Mouse (Mus musculus): ENCODE results near the gene Atp8b5. TPM values are rescaled to one million over a fixed set of nuclear protein-coding genes. Genes with fewer than 3 reads are reported as not detected.

Gene Atp8b5
- polyA plus RNA-seq, 1 experiment: 0.25 TPM

GRCm38 (mm10) chr4:43342443-43342842 is 75.5 kb downstream of the Atp8b5 start:
- DNase-seq: no peak
- TF ChIP-seq CTCF (IDR thresholded peaks at IDR 0.05; ENCODE audit: insufficient read depth, low read length) (no peak), POLR2A (IDR thresholded peaks at IDR 0.05; ENCODE audit: borderline replicate concordance, extremely low read depth, low read depth, low read length) (no peak)
- no peaks in the 10 kb centered on the region for H3K4me1 ChIP-seq (ENCODE audit: control insufficient read depth, insufficient read depth, low read length)
- WGBS: 89% methylated on average over 10 of the region's 10 CpGs
- no peak overlapping the region for H3K4me3 ChIP-seq (replicated peaks; ENCODE audit: extremely low read depth, low read depth, low read length)

DNA sequence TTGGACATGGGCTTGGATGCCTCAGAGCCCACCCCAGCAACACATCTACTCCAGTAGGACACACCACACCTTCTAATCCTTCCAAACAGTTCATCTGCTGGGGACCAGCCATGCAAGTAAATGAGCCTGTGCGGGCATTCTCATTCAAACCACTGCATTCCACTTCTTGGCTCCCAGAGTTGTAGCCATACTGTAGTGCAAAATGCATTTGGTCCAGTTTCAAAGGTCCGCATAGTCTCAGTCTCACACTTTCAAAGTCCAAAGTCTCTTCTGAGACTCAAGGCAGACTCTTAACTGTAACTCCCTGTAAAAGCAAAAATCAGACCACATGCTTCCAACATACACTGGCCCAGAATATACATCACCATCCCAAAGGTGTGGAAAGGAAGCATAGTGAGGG is 78.0 kb downstream of the Atp8b5 start:
- Histone ChIP-seq H3K4me1 (ENCODE audit: control insufficient read depth, insufficient read depth, low read length) (no peaks in the 10 kb centered on the region), H3K4me3 (replicated peaks; ENCODE audit: extremely low read depth, low read depth, low read length) (no peak overlapping the region)
- no peak for DNase-seq
- WGBS: 93% methylated on average over 2 of the region's 2 CpGs
- TF ChIP-seq POLR2A (IDR thresholded peaks at IDR 0.05; ENCODE audit: borderline replicate concordance, extremely low read depth, low read depth, low read length): no peak
- TF ChIP-seq CTCF (IDR thresholded peaks at IDR 0.05; ENCODE audit: insufficient read depth, low read length): no peak

DNA sequence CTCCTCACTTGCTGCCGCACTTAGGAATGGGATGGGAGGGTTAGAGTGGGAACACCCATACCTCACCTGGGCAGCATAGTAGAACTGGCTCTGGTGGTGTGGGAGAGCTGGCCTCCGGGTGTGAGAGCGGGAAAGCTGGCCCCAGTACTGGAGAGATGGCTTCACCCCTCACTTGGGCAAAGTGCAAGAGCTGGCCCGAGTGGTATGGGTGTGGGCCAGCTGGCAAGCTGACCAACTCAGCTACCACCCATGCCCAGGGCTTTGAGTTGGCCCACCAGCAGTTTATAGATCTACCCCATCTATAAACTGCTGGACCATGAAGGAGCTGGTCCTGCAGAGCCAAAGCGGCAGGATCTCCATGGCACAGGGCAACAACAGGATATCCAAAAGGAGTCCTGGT is 82.2 kb downstream of the Atp8b5 start:
- Histone ChIP-seq H3K4me1 (ENCODE audit: control insufficient read depth, insufficient read depth, low read length) (no peaks in the 10 kb centered on the region), H3K4me3 (replicated peaks; ENCODE audit: extremely low read depth, low read depth, low read length) (no peak overlapping the region)
- TF ChIP-seq POLR2A (IDR thresholded peaks at IDR 0.05; ENCODE audit: borderline replicate concordance, extremely low read depth, low read depth, low read length) (no peak), CTCF (IDR thresholded peaks at IDR 0.05; ENCODE audit: insufficient read depth, low read length) (no peak)
- no peak for DNase-seq
- 78% methylated on average over 5 of the region's 5 CpGs for WGBS

DNA sequence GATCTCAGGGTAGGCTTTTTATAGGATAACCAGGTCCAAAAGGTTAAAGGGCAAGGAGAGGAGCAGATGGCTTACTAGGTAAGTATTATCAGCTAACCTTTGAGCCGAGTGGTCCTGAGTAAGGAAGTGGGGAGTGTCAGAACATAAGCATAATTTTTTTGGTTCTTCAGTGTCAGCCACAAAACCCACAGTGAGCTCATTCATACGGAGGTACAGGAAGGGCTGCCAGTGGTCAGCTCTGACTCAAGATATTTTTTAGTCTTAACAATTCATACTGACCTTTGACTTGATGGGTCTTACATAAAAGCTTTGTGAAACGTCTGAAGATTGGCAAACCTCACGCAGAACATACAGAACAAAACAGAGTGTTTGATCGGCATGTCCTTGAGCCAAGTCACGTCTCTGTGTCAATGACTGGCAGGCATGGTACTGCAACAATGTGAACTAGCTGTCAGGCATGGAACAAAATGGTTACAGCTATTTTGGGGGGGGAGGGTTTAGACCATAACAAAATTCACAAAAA is 83.1 kb downstream of the Atp8b5 start:
- no peaks in the 10 kb centered on the region for H3K4me1 ChIP-seq (ENCODE audit: control insufficient read depth, insufficient read depth, low read length)
- WGBS: 50% methylated on average over 6 of the region's 6 CpGs
- no peak for DNase-seq
- TF ChIP-seq POLR2A (IDR thresholded peaks at IDR 0.05; ENCODE audit: borderline replicate concordance, extremely low read depth, low read depth, low read length): no peak
- no peak for TF ChIP-seq CTCF (IDR thresholded peaks at IDR 0.05; ENCODE audit: insufficient read depth, low read length)
- H3K4me3 ChIP-seq (replicated peaks; ENCODE audit: extremely low read depth, low read depth, low read length): no peak overlapping the region

GRCm38 (mm10) chr4:43353662-43354061 is 86.7 kb downstream of the Atp8b5 start:
- Histone ChIP-seq H3K4me3 (replicated peaks; ENCODE audit: extremely low read depth, low read depth, low read length) (no peak overlapping the region), H3K4me1 (ENCODE audit: control insufficient read depth, insufficient read depth, low read length) (no peaks in the 10 kb centered on the region)
- TF ChIP-seq POLR2A (IDR thresholded peaks at IDR 0.05; ENCODE audit: borderline replicate concordance, extremely low read depth, low read depth, low read length): no peak
- no peak for TF ChIP-seq CTCF (IDR thresholded peaks at IDR 0.05; ENCODE audit: insufficient read depth, low read length)
- 90% methylated on average over 6 of the region's 6 CpGs for WGBS
- no peak for DNase-seq

GRCm38 (mm10) chr4:43364914-43365560 is 98.1 kb downstream of the Atp8b5 start:
- Histone ChIP-seq H3K4me3 (replicated peaks; ENCODE audit: extremely low read depth, low read depth, low read length) (no peak overlapping the region), H3K4me1 (ENCODE audit: control insufficient read depth, insufficient read depth, low read length) (no peaks in the 10 kb centered on the region)
- 74% methylated on average over 11 of the region's 11 CpGs for WGBS
- no peak for TF ChIP-seq POLR2A (IDR thresholded peaks at IDR 0.05; ENCODE audit: borderline replicate concordance, extremely low read depth, low read depth, low read length)
- TF ChIP-seq CTCF (IDR thresholded peaks at IDR 0.05; ENCODE audit: insufficient read depth, low read length): no peak
- no peak for DNase-seq

GRCm38 (mm10) chr4:43367295-43367694 is 100.3 kb downstream of the Atp8b5 start:
- WGBS: 87% methylated on average over 5 of the region's 5 CpGs
- Histone ChIP-seq H3K4me3 (replicated peaks; ENCODE audit: extremely low read depth, low read depth, low read length) (no peak overlapping the region), H3K4me1 (ENCODE audit: control insufficient read depth, insufficient read depth, low read length) (no peaks in the 10 kb centered on the region)
- DNase-seq: no peak
- no peak for TF ChIP-seq CTCF (IDR thresholded peaks at IDR 0.05; ENCODE audit: insufficient read depth, low read length)
- no peak for TF ChIP-seq POLR2A (IDR thresholded peaks at IDR 0.05; ENCODE audit: borderline replicate concordance, extremely low read depth, low read depth, low read length)

GRCm38 (mm10) chr4:43367787-43368186 is 100.8 kb downstream of the Atp8b5 start:
- no peak for DNase-seq
- TF ChIP-seq POLR2A (IDR thresholded peaks at IDR 0.05; ENCODE audit: borderline replicate concordance, extremely low read depth, low read depth, low read length) (no peak), CTCF (IDR thresholded peaks at IDR 0.05; ENCODE audit: insufficient read depth, low read length) (no peak)
- no peaks in the 10 kb centered on the region for H3K4me1 ChIP-seq (ENCODE audit: control insufficient read depth, insufficient read depth, low read length)
- WGBS: 81% methylated on average over 9 of the region's 9 CpGs
- no peak overlapping the region for H3K4me3 ChIP-seq (replicated peaks; ENCODE audit: extremely low read depth, low read depth, low read length)

DNA sequence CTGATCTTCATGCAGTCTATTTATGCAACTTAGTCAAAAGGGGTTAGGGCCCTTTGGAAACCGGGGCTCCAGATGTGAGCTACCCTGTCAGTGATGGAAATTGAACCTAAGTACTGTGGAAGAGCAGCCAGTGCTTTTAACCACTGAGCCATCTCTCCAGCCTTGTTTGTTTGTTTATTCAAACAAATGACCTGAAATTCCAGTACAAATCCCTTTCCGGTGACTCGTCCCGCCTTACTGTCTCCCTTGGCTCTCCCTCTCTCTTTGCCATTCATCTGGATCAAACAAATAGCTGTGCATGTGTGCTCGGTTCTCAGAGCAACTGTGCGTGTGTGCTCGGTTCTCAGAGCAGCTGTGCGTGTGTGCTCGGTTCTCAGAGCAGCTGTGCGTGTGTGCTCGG is 104.4 kb downstream of the Atp8b5 start:
- WGBS: 53% methylated on average over 11 of the region's 11 CpGs
- TF ChIP-seq POLR2A (IDR thresholded peaks at IDR 0.05; ENCODE audit: borderline replicate concordance, extremely low read depth, low read depth, low read length): no peak
- H3K4me1 ChIP-seq (ENCODE audit: control insufficient read depth, insufficient read depth, low read length): no peaks in the 10 kb centered on the region
- no peak for DNase-seq
- no peak overlapping the region for H3K4me3 ChIP-seq (replicated peaks; ENCODE audit: extremely low read depth, low read depth, low read length)

DNA sequence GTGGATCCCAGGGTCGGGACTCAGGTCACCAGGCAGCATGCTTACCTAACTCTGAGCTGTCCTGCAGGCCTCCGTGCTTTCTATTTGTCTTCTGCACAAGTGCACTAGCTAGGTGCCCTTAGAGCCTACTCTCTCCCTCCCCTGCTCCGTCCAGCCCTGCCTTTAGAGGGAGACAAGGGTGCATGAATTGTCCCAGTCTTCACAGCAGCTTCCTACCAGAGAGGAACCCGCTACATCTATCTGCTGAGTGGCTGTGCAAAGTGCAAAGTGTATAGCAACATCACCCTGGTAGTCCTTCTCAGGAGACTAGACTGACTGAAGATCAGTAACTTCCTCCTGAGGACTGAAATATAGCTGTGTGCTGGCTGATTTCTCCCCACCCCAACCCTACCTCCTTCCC is 105.2 kb downstream of the Atp8b5 start:
- DNase-seq: no peak
- Histone ChIP-seq H3K4me3 (replicated peaks; ENCODE audit: extremely low read depth, low read depth, low read length) (no peak overlapping the region), H3K4me1 (ENCODE audit: control insufficient read depth, insufficient read depth, low read length) (no peaks in the 10 kb centered on the region)
- WGBS: 54% methylated on average over 4 of the region's 4 CpGs
- TF ChIP-seq CTCF (IDR thresholded peaks at IDR 0.05; ENCODE audit: insufficient read depth, low read length) (peak; percentile 63; the same call in 1 of the 2 replicates), POLR2A (IDR thresholded peaks at IDR 0.05; ENCODE audit: borderline replicate concordance, extremely low read depth, low read depth, low read length) (no peak)

Measured in lung, adult 2 months (tissue).